Mouse (Mus musculus) heart, postnatal 0 days (tissue): ENCODE measurements around the gene Mctp1. TPM values are rescaled to one million over a fixed set of nuclear protein-coding genes. Genes with fewer than 3 reads are reported as not detected.

ENCODE experiments used
- ATAC-seq: fragments of 200-750 bp; cut with Nextera tagmentation; 2 replicates; pipeline ENCODE4 v1.8.0; 2017; ENCODE audit warnings: low read depth, moderate number of reproducible peaks, moderate library complexity; ENCODE audit not compliant: insufficient read depth
- DNase-seq: peaks from one replicate; pipeline ENCODE4 v3.0.0-alpha.2; 2016; ENCODE audit warnings: low spot score
- H3K27ac ChIP-seq: fragments of 300-500 bp; sonication (generic); 2 replicates; pipeline ENCODE4 v1.5.1; 2014; ENCODE audit warnings: low read depth, mild to moderate bottlenecking
- H3K27me3 ChIP-seq: fragments of 300-500 bp; sonication (generic); 2 replicates; pipeline ENCODE4 v1.6.1; 2014; ENCODE audit warnings: low read length, mixed read lengths; ENCODE audit not compliant: control insufficient read depth, insufficient read depth
- H3K36me3 ChIP-seq: fragments of 300-500 bp; sonication (generic); replicated peaks from 2 replicates; pipeline ENCODE4 v1.6.1; 2014; ENCODE audit warnings: low read length, mixed read lengths; ENCODE audit not compliant: control insufficient read depth, insufficient read depth
- H3K4me1 ChIP-seq: fragments of 300-500 bp; sonication (generic); 2 replicates; pipeline ENCODE4 v1.6.1; 2014; ENCODE audit warnings: antibody characterized with exemption; ENCODE audit not compliant: control insufficient read depth, insufficient read depth
- H3K4me2 ChIP-seq: fragments of 300-500 bp; sonication (generic); 2 replicates; pipeline ENCODE4 v1.6.1; 2014; ENCODE audit warnings: low read depth, mild to moderate bottlenecking, low read length, moderate library complexity
- H3K4me3 ChIP-seq: fragments of 300-500 bp; sonication (generic); 2 replicates; pipeline ENCODE4 v1.5.1; 2014; ENCODE audit warnings: low read depth, low read length
- H3K9ac ChIP-seq: fragments of 300-500 bp; sonication (generic); replicated peaks from 2 replicates; pipeline ENCODE4 v1.6.1; 2014; ENCODE audit warnings: low read depth, low read length, mixed read lengths
- H3K9me3 ChIP-seq: fragments of 300-500 bp; sonication (generic); replicated peaks from 2 replicates; pipeline ENCODE4 v1.6.1; 2016; ENCODE audit warnings: low read length; ENCODE audit not compliant: control insufficient read depth
- CTCF ChIP-seq: IDR thresholded peaks from 2 replicates; pipeline ENCODE4 v1.5.1; 2016; ENCODE audit warnings: antibody characterized with exemption, control low read depth, low read depth
- EP300 ChIP-seq: IDR thresholded peaks from 2 replicates; pipeline ENCODE4 v1.6.1; 2016; ENCODE audit warnings: antibody characterized with exemption, low read depth
- WGBS: fragments of 180-500 bp; shearing (Covaris S2); extraction: QIAGEN DNeasy Blood & Tissue Kit; methylation state at CpG from one replicate; pipeline ENCODE4 v1.1.7; 2014; 5-methylcytosine and 5-hydroxymethylcytosine counted together
- polyA plus RNA-seq: library from polyadenylated mRNA; unstranded; fragments of >200 nt; fragmentation: Nextera tagmentation; extraction: Ambion mirVana; gene quantifications from 2 replicates; pipeline ENCODE4 v1.2.1, GENCODE M21; 2015
- total RNA-seq: library from RNA; depleted of rRNA; stranded (reverse); fragments of >200 nt; gene quantifications from 2 replicates; pipeline ENCODE4 v1.2.3, GENCODE M21; 2014; ENCODE audit warnings: low replicate concordance; rRNA removed

Mctp1 gene
- total and polyA plus RNA-seq, 2 experiments from 2014 or later = 0.34 TPM; not detected in 1

DNA sequence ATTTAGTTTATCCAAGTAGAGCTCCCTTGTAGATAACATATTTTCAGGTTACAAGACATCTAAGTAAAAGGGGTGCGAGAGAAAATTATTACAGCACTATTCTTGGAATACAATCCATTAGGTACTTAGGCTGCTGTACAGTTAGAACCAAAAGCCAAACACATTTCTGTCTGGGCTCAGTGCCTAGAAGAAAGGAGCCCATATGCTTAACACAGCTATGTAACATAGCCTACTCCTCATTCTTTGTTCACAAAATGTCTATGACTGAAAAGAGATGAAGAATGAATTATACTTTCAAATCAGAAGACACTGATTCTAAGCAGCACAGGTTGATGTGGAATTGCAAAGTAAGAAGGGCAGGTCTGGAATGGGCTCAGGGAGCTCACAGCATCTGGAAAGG, 664.1 kb downstream of the Mctp1 start:
- Histone ChIP-seq H3K27me3 (no peaks in the 10 kb centered on the region), H3K4me1 (no peaks in the 10 kb centered on the region), H3K27ac (no peak overlapping the region), H3K4me2 (no peak overlapping the region), H3K9ac (no peak overlapping the region), H3K36me3 (no peaks in the 10 kb centered on the region), H3K4me3 (no peak overlapping the region), H3K9me3 (no peaks in the 10 kb centered on the region)
- 49% methylated on average over 1 of the region's 1 CpGs for WGBS
- no peak for ATAC-seq
- DNase-seq = no peak
- TF ChIP-seq CTCF (no peak), EP300 (no peak)

DNA sequence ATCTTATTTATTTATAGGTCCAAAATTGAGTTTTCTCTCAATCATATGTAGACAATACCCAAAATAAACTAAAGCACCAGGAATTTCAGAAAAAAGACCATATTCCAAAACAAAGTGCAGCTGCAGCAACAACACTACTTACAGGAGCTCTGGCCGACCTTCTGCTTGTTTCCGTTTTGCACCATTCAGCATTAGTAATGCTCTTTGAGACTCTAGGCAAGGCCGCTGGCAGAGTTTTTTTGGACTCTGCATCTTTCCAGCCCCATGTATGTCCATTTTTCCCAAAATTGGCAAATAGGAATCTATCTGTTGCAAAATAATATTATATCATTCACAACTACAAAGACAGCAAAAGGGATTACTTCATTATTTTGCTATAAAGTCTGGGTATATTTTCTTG, 665.4 kb downstream of the Mctp1 start:
- Histone ChIP-seq H3K4me1 (no peaks in the 10 kb centered on the region), H3K4me2 (no peak overlapping the region), H3K9ac (no peak overlapping the region), H3K4me3 (no peak overlapping the region), H3K27me3 (no peaks in the 10 kb centered on the region), H3K36me3 (no peaks in the 10 kb centered on the region), H3K27ac (no peak overlapping the region), H3K9me3 (no peaks in the 10 kb centered on the region)
- TF ChIP-seq EP300 (no peak), CTCF (no peak)
- DNase-seq = no peak
- ATAC-seq = no peak
- WGBS = 75% methylated on average over 3 of the region's 3 CpGs

DNA sequence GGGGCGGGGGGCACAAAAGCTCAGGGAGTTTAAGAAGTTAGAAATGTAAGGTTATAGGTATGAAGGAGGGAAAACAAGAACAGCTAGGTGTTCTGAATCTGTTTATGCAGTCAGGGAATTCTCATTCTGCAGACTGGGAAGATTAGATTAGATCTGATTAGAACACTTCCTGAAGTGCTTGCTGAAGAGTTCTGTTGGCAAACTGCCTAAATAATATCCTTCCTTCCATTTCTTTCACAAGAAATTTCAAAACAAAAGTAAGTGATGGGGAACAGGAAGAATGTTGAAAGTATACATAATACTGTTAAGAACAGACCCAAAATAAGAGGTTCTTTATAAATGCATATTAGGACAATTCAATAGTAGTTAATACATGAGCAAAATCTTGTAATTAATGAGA, 678.9 kb downstream of the Mctp1 start:
- WGBS = 86% methylated on average over 1 of the region's 1 CpGs
- DNase-seq = no peak
- H3K9ac ChIP-seq = no peak overlapping the region
- no peak overlapping the region for H3K4me2 ChIP-seq
- no peak for ATAC-seq
- H3K9me3 ChIP-seq = no peaks in the 10 kb centered on the region
- H3K27ac ChIP-seq = no peak overlapping the region
- no peak overlapping the region for H3K4me3 ChIP-seq
- no peaks in the 10 kb centered on the region for H3K4me1 ChIP-seq
- no peaks in the 10 kb centered on the region for H3K27me3 ChIP-seq
- no peaks in the 10 kb centered on the region for H3K36me3 ChIP-seq
- no peak for TF ChIP-seq EP300
- TF ChIP-seq CTCF = no peak

DNA sequence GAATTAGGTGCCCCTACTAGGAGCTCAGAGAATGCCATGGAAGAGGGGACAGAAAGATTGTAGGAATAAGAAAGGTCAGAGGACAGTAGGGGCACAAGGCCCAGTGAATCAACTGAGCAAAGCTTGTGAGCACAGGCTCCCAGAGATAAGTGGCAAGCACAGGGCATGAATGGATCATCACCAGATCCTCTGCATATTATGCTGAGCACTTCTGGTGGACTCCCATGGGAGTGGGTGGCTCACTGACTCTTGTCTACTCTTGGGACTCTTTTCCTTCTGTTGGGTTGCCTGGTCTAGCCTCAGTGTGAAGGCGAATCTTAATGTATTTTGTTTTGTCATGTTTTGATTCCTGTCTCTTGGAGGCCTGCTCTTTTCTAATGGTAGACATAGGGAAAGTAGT, 684.5 kb downstream of the Mctp1 start:
- Histone ChIP-seq H3K9me3 (no peaks in the 10 kb centered on the region), H3K4me3 (no peak overlapping the region), H3K4me1 (no peaks in the 10 kb centered on the region), H3K27me3 (no peaks in the 10 kb centered on the region), H3K4me2 (no peak overlapping the region), H3K9ac (no peak overlapping the region), H3K36me3 (no peaks in the 10 kb centered on the region; the same call in 1 of the 2 replicates), H3K27ac (no peak overlapping the region)
- TF ChIP-seq CTCF (no peak), EP300 (no peak)
- ATAC-seq (no peak), DNase-seq (no peak)
- WGBS = 89% methylated on average over 1 of the region's 1 CpGs

DNA sequence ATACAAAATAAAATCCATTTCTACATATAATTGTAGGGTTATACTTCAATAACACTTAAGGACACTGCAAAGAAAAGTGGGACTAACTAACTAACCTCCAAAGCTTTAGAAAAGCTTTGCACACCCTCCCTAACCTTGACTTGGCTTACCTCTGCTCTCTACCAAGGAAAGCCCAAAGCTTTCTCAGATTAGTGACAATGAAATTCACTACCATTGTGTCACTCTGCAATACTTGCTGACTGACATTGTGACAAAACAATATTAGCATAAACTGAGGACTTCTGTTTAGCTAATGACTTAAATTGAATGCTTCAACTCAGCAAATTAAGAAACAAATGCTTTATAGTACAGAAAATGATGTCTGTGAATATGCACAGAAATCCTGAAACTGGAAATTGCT, 687.7 kb downstream of the Mctp1 start:
- DNase-seq (no peak), ATAC-seq (no peak)
- TF ChIP-seq EP300 (no peak), CTCF (no peak)
- no peak overlapping the region for H3K27ac ChIP-seq
- H3K9ac ChIP-seq = no peak overlapping the region
- H3K4me3 ChIP-seq = no peak overlapping the region
- no peaks in the 10 kb centered on the region for H3K4me1 ChIP-seq
- no peaks in the 10 kb centered on the region for H3K27me3 ChIP-seq
- no peak overlapping the region for H3K4me2 ChIP-seq
- H3K36me3 ChIP-seq = peaks cover 4% of the 10 kb centered on the region; the same call in 1 of the 2 replicates
- H3K9me3 ChIP-seq = 0 out of 2 replicates have a peak, but pooled peaks cover 4% of the 10 kb centered on the region

Other genes starting within 250 kb of the Mctp1 start
- not detected in 2 replicates for gene Fam81b, start 79.5 kb upstream of the Mctp1 start, total RNA-seq
- 0.08 TPM in 1 of 2 replicates, not detected in the other for gene Fam81b, start 79.5 kb upstream of the Mctp1 start, polyA plus RNA-seq